Mouse (Mus musculus) brown adipose tissue, adult 24 weeks (tissue): Measurements from ENCODE around the gene Bpifb6. TPM values are rescaled to one million over a fixed set of nuclear protein-coding genes. Genes with fewer than 3 reads are reported as not detected.

Experiments used
- H3K27ac ChIP-seq: fragments of 200-500 bp; replicated peaks from 2 replicates; pipeline ENCODE4 v1.5.1; 2012; ENCODE audit warnings: low read depth, mild to moderate bottlenecking, low read length
- H3K4me1 ChIP-seq: fragments of 200-500 bp; 2 replicates; pipeline ENCODE4 v1.6.1; 2012; ENCODE audit warnings: low read length, mixed read lengths; ENCODE audit not compliant: control insufficient read depth, insufficient read depth, insufficient read length
- H3K4me3 ChIP-seq: fragments of 200-500 bp; 2 replicates; pipeline ENCODE4 v1.5.1; 2012; ENCODE audit warnings: low read depth, mild to moderate bottlenecking, low read length, moderate library complexity; ENCODE audit not compliant: insufficient read depth
- polyA plus RNA-seq: library from polyadenylated mRNA; stranded (reverse); fragments of >200 nt; gene quantifications from 2 replicates; pipeline ENCODE4 v1.2.4, GENCODE M21; 2012; ENCODE audit not compliant: missing spikeins, insufficient read depth, insufficient read length

Bpifb6 gene
- polyA plus RNA-seq, 1 experiment, result not detected

DNA sequence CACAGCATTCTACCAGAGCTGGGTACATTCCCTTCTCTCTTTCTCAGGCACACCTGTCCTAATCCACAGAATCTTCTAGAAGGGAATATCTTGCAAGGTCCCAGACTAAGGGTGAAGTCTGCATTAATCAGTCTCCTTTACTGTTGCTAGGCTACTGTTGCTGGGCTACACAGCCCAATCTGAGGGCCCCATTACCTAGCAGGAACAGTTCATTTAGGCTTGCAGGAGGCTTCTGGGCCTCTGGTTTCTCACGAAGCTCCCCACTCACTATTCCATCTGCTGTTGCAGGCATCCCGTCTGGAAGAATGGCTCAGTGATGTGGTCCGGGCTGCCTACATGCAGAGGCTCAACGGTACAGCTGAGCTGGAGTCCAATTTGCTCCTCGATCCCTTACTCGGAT lies 30.9 kb downstream of the Bpifb6 start:
- no peak overlapping the region for H3K4me3 ChIP-seq
- H3K4me1 ChIP-seq, result no peaks in the 10 kb centered on the region
- H3K27ac ChIP-seq, result no peak overlapping the region

DNA sequence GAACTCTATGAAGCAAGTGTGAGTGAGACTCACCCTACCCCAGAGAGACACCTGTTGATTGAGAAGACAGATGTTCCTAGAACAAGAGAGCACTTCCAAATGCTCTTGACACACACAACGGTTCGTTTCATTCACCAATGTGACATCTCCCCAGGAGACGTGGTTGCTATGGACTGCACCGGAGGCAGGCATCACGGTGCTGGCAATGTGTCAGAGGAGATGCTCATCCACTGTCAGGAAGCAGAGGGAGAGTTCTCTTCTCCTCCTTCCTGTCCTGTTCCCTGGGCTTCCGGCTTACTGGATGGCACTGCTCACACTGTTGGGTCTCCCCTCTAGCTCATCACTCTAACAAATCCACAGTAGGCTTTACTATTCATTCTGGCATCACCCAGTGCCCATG lies 33.1 kb downstream of the Bpifb6 start:
- Histone ChIP-seq H3K27ac (no peak overlapping the region), H3K4me3 (no peak overlapping the region), H3K4me1 (no peaks in the 10 kb centered on the region)

- H3K27ac ChIP-seq, result no peak overlapping the region
- no peak overlapping the region for H3K4me3 ChIP-seq
- H3K4me1 ChIP-seq, result no peaks in the 10 kb centered on the region
Measured at GRCm38 (mm10) chr2:153935348-153935747, 35.2 kb downstream of the Bpifb6 start.

GRCm38 (mm10) chr2:153937843-153938242 lies 37.7 kb downstream of the Bpifb6 start, which contains the start of gene Bpifb4:
Gene Bpifb4 (plus strand): TSS chr2:153938212.
- no peak within 1 kb of the TSS for H3K27ac ChIP-seq

DNA sequence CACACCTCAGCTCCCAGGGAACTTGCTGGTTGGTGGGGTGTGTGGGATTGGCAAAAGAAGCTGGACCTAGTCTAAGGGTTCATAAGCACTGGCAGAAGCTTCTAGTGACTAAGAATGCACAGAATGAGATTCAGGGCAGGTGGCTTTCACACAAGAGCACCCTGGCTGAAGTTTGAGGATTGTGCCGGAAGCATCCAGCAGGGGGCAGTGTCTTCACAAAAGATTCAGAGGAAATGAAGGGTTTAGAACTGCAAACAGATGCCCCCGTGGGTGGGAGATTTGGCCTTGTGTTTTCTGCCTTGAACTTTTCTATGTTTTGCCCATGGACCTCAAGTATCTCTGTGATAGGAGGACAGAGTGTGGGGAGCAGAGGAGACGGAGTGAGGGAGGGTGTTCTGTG lies 43.3 kb downstream of the Bpifb6 start:
- no peaks in the 10 kb centered on the region for H3K4me1 ChIP-seq
- H3K27ac ChIP-seq, result no peak overlapping the region
- no peak overlapping the region for H3K4me3 ChIP-seq

More at GRCm38 (mm10) chr2:153937843-153938242, 37.7 kb downstream of the Bpifb6 start, which contains the start of gene Bpifb4:
- Histone ChIP-seq H3K4me1 (no peaks in the 10 kb centered on the region), H3K4me3 (no peak within 1 kb of the TSS)

DNA sequence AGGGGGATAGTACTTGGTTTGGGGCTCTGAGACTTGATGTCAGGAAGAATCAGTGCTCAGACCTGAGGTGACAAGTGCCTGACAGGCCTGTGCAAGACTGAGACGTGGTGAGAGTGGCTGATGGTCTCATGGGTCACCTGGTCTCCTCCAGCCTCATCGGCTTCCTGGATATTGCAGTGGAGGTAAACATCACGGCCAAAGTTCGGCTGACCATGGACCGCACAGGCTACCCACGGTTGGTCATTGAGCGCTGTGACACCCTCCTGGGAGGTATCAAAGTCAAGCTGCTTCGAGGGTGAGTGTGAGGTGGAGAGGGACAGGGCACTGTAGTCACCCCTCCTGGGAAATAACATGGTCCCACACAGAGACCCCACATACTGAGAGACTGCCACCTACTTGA lies 44.4 kb downstream of the Bpifb6 start:
- H3K4me3 ChIP-seq, result no peak overlapping the region
- no peak overlapping the region for H3K27ac ChIP-seq
- no peaks in the 10 kb centered on the region for H3K4me1 ChIP-seq

- no peak overlapping the region for H3K4me3 ChIP-seq
- no peak overlapping the region for H3K27ac ChIP-seq
- 0 out of 2 replicates have a peak, but pooled peaks cover 2% of the 10 kb centered on the region for H3K4me1 ChIP-seq
Measured at GRCm38 (mm10) chr2:153952897-153953296, 52.7 kb downstream of the Bpifb6 start.

DNA sequence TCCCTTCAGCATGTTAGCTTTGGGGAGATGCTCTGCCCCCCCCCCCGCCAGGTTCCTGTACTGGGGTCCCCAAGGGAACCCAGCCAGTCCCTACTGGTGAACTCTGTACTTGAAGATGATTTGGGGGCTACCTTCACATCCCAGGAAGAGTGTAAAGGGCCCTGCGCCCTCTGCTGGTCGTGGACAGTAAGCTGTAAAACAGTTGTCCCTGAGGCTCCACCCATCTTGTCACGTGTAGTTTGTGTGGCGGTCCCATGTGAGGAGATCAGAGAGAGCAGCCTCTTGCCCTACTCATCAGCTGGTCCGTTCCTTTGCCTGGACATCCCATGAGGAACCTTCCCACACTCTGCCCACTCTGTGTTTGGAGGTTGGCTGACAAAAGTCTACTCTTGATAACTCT lies 53.6 kb downstream of the Bpifb6 start:
- Histone ChIP-seq H3K27ac (no peak overlapping the region), H3K4me1 (0 out of 2 replicates have a peak, but pooled peaks cover 2% of the 10 kb centered on the region), H3K4me3 (no peak overlapping the region)

Other genes with a start within 250 kb of the Bpifb6 start
- gene Dnmt3c, start 203.7 kb upstream of the Bpifb6 start, polyA plus RNA-seq, result not detected in 2 replicates
- 38.9 and 42.6 TPM in 2 replicates for gene Mapre1, start 159.1 kb upstream of the Bpifb6 start, polyA plus RNA-seq
- 0.63 and 1.5 TPM in 2 replicates for gene Efcab8, start 120.5 kb upstream of the Bpifb6 start, polyA plus RNA-seq
- gene Sun5, start 29.3 kb upstream of the Bpifb6 start, polyA plus RNA-seq, result not detected in 2 replicates
- not detected in 2 replicates for gene Bpifb2, start 25.3 kb upstream of the Bpifb6 start, polyA plus RNA-seq
- not detected in 2 replicates for gene Bpifb3, start 17.8 kb downstream of the Bpifb6 start, polyA plus RNA-seq
- not detected in 2 replicates for gene Bpifb4, start 37.8 kb downstream of the Bpifb6 start, polyA plus RNA-seq
- not detected in 2 replicates for gene Bpifa6, start 74.6 kb downstream of the Bpifb6 start, polyA plus RNA-seq
- not detected in 2 replicates for gene Bpifa2, start 107.9 kb downstream of the Bpifb6 start, polyA plus RNA-seq
- not detected in 2 replicates for gene Bpifa3, start 229.9 kb downstream of the Bpifb6 start, polyA plus RNA-seq
- gene Bpifa1, start 242.5 kb downstream of the Bpifb6 start, polyA plus RNA-seq, result not detected in 2 replicates